Mouse (Mus musculus) retina, adult 2 months (tissue): ENCODE measurements around the gene Cnpy2.
A peak's percentile ranks its signal among the peaks of the same experiment; 100 is the strongest.
"Not testable (repeated sequence)": the region's sequence is repeated elsewhere in the genome, so short reads cannot be mapped to it uniquely, and the experiment has no call there.

Experiments
- DNase-seq: peaks from one replicate; pipeline ENCODE4 v3.0.0-alpha.2; 2012; ENCODE audit warnings: low read depth, low spot score

Gene Cnpy2

GRCm38 (mm10) chr10:128310902-128311301 is 11.4 kb upstream of the Cnpy2 start:
- DNase-seq = no peak

GRCm38 (mm10) chr10:128315578-128315977 is 6.7 kb upstream of the Cnpy2 start:
- no peak for DNase-seq

GRCm38 (mm10) chr10:128321641-128322040 is 618 bp upstream of the Cnpy2 start:
- peak; percentile 26 for DNase-seq

GRCm38 (mm10) chr10:128323516-128323915 is 1.3 kb downstream of the Cnpy2 start:
- no peak for DNase-seq

GRCm38 (mm10) chr10:128326825-128327224 is 4.6 kb downstream of the Cnpy2 start:
- no peak for DNase-seq

- DNase-seq = no peak
Measured at GRCm38 (mm10) chr10:128327610-128328009, 5.4 kb downstream of the Cnpy2 start.

- not testable (repeated sequence) for DNase-seq
Measured at GRCm38 (mm10) chr10:128332358-128333249, 10.3 kb downstream of the Cnpy2 start.

GRCm38 (mm10) chr10:128335582-128335981 is 13.3 kb downstream of the Cnpy2 start:
- DNase-seq = peak; percentile 63

GRCm38 (mm10) chr10:128336195-128336594 is 13.9 kb downstream of the Cnpy2 start:
- no peak for DNase-seq

GRCm38 (mm10) chr10:128336597-128336996 is 14.3 kb downstream of the Cnpy2 start:
- DNase-seq = no peak

GRCm38 (mm10) chr10:128337306-128338181 is 15.3 kb downstream of the Cnpy2 start, which contains the start of gene Cs:
Cs (plus strand) TSS chr10:128337734.
- DNase-seq = peak; percentile 96

- DNase-seq = no peak
Measured at GRCm38 (mm10) chr10:128338415-128338814, 16.2 kb downstream of the Cnpy2 start.

- DNase-seq = no peak
Measured at GRCm38 (mm10) chr10:128338948-128339347, 16.7 kb downstream of the Cnpy2 start.

- no peak for DNase-seq
Measured at GRCm38 (mm10) chr10:128340257-128340656, 18.0 kb downstream of the Cnpy2 start.

- DNase-seq = no peak
Measured at GRCm38 (mm10) chr10:128343436-128343835, 21.2 kb downstream of the Cnpy2 start.

- DNase-seq = no peak
Measured at GRCm38 (mm10) chr10:128344568-128345275, 22.5 kb downstream of the Cnpy2 start.

GRCm38 (mm10) chr10:128347541-128347940 is 25.3 kb downstream of the Cnpy2 start:
- DNase-seq = no peak

- no peak for DNase-seq
Measured at GRCm38 (mm10) chr10:128358796-128359195, 36.5 kb downstream of the Cnpy2 start.

- no peak for DNase-seq
Measured at GRCm38 (mm10) chr10:128359226-128359625, 37.0 kb downstream of the Cnpy2 start.

- no peak for DNase-seq
Measured at GRCm38 (mm10) chr10:128361836-128362235, 39.6 kb downstream of the Cnpy2 start.

GRCm38 (mm10) chr10:128362568-128362967 is 40.3 kb downstream of the Cnpy2 start:
- no peak for DNase-seq
